Comparison of ENCODE assay signal across 21 mouse cellular contexts in the genomic region with DNA sequence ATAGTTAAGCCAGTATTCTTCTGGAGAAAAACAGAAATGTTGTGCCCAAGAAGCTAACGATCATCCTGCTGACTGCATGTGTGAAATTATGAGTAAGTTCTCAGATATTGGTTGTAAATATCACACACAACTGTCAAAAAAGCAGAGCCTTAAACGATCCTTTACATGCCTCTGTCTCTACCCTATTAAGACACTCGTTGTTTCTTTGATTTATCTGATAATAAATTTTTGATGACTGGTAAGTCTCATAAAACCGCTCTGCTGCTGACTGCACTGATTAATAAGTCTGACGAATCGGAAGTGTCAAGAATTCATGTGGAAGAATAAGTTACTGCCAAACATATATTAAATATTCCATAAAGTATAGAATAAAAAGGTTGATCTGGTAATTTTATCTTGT.
DNase-seq lines count a peak whose midpoint lies in the region; ATAC-seq lines count a peak whose summit lies in the region.
"Had no signal": no experiment of that assay in that cellular context is flagged by ENCODE, and none has a peak within 500 bp of the region (broad histone marks: within the 10 kb centered on the region; RNA-seq: fewer than 3 reads in every experiment).

No protein-coding gene starts in this region.

- 0 out of 2 replicates have a peak, but pooled peaks have one; percentile 23 for ATAC-seq in neural tube, embryonic 13.5 days (ENCODE audit: low read depth)
- peak; percentile 65; the same call in 1 of the 2 replicates for ATAC-seq in neural tube, embryonic 14.5 days (ENCODE audit: low read depth)
- ATAC-seq in neural tube, embryonic 15.5 days (ENCODE audit: low FRiP score): peak; percentile 61; the same call in 1 of the 2 replicates
- ATAC-seq in midbrain, embryonic 11.5 days (ENCODE audit: low FRiP score): no peak
- ATAC-seq: activated CD4-positive, CD25-positive, alpha-beta regulatory T cell, adult 4 months; CD4-positive, CD25-positive, alpha-beta regulatory T cell, adult 4 months; Patski had no signal

- H3K36me3 ChIP-seq in neural tube, embryonic 13.5 days: no peaks in the 10 kb centered on the region
- H3K36me3 ChIP-seq in neural tube, embryonic 14.5 days (ENCODE audit: control insufficient read depth, insufficient read depth, low read length): no peaks in the 10 kb centered on the region
- H3K36me3 ChIP-seq in neural tube, embryonic 15.5 days: no peaks in the 10 kb centered on the region
- no peaks in the 10 kb centered on the region for H3K36me3 ChIP-seq in midbrain, embryonic 11.5 days (ENCODE audit: control insufficient read depth, insufficient read depth, low read length)
- H3K36me3 ChIP-seq: G1E had no signal

- no peak for DNase-seq in neural tube, embryonic 10.5 days (ENCODE audit: extremely low spot score, low spot score)
- DNase-seq in midbrain, embryonic 11.5 days (ENCODE audit: low spot score, missing footprints): no peak
- no peak for DNase-seq in layer of hippocampus, adult 9-10 months (ENCODE audit: low spot score)
- DNase-seq: adrenal gland, adult 2 months; adrenal gland, adult 8-10 months; adrenal gland, postnatal 10 days; adrenal gland, postnatal 14 days; adrenal gland, postnatal 25 days; adrenal gland, postnatal 36 days; B cell, adult 2 months; cerebellum, adult 11 months; cerebellum, adult 11-12 months; cerebellum, adult 18-20 months had no signal

- no peak overlapping the region for H3K4me2 ChIP-seq in neural tube, embryonic 13.5 days
- no peak overlapping the region for H3K4me2 ChIP-seq in neural tube, embryonic 14.5 days (ENCODE audit: low read depth, low read length)
- H3K4me2 ChIP-seq in neural tube, embryonic 15.5 days: no peak overlapping the region
- H3K4me2 ChIP-seq in midbrain, embryonic 11.5 days: no peak overlapping the region

- H3K4me1 ChIP-seq in neural tube, embryonic 13.5 days (replicated peaks): no peaks in the 10 kb centered on the region
- no peaks in the 10 kb centered on the region for H3K4me1 ChIP-seq in neural tube, embryonic 14.5 days (ENCODE audit: control insufficient read depth, insufficient read depth, low read length)
- H3K4me1 ChIP-seq in neural tube, embryonic 15.5 days: no peaks in the 10 kb centered on the region
- H3K4me1 ChIP-seq in midbrain, embryonic 11.5 days (ENCODE audit: control insufficient read depth, insufficient read depth, low read length): no peaks in the 10 kb centered on the region

- 62% methylated on average over 6 of the region's 6 CpGs for WGBS in neural tube, embryonic 13.5 days
- 50% methylated on average over 6 of the region's 6 CpGs for whole genome bisulfite sequencing in neural tube, embryonic 14.5 days
- WGBS in neural tube, embryonic 15.5 days: 57% methylated on average over 6 of the region's 6 CpGs
- 93% methylated on average over 6 of the region's 6 CpGs for WGBS in midbrain, embryonic 11.5 days

- H3K27me3 ChIP-seq in neural tube, embryonic 13.5 days: no peaks in the 10 kb centered on the region
- H3K27me3 ChIP-seq in neural tube, embryonic 14.5 days (ENCODE audit: control insufficient read depth, insufficient read depth, low read length): no peaks in the 10 kb centered on the region
- H3K27me3 ChIP-seq in neural tube, embryonic 15.5 days (replicated peaks): no peaks in the 10 kb centered on the region
- H3K27me3 ChIP-seq in midbrain, embryonic 11.5 days (ENCODE audit: control insufficient read depth, insufficient read depth, low read length): no peaks in the 10 kb centered on the region
- H3K27me3 ChIP-seq: CH12.LX, Patski had no signal

- no peak overlapping the region for H3K27ac ChIP-seq in neural tube, embryonic 13.5 days (replicated peaks)
- H3K27ac ChIP-seq in neural tube, embryonic 14.5 days (ENCODE audit: low read depth, low read length): no peak overlapping the region
- no peak overlapping the region for H3K27ac ChIP-seq in neural tube, embryonic 15.5 days (replicated peaks)
- H3K27ac ChIP-seq in midbrain, embryonic 11.5 days (ENCODE audit: low read depth, low read length): no peak overlapping the region

- H3K9ac ChIP-seq in neural tube, embryonic 13.5 days: no peak overlapping the region
- H3K9ac ChIP-seq in neural tube, embryonic 14.5 days (replicated peaks; ENCODE audit: low read depth, low read length): no peak overlapping the region
- H3K9ac ChIP-seq in neural tube, embryonic 15.5 days (replicated peaks): no peak overlapping the region
- H3K9ac ChIP-seq in midbrain, embryonic 11.5 days (ENCODE audit: low read length): no peak overlapping the region

- no peaks in the 10 kb centered on the region for H3K9me3 ChIP-seq in neural tube, embryonic 13.5 days
- no peaks in the 10 kb centered on the region for H3K9me3 ChIP-seq in neural tube, embryonic 14.5 days (ENCODE audit: control insufficient read depth, low read length)
- no peaks in the 10 kb centered on the region for H3K9me3 ChIP-seq in neural tube, embryonic 15.5 days (replicated peaks)
- H3K9me3 ChIP-seq in midbrain, embryonic 11.5 days (ENCODE audit: control insufficient read depth, low read length): no peaks in the 10 kb centered on the region
- H3K9me3 ChIP-seq: G1E had no signal

- H3K4me3 ChIP-seq in neural tube, embryonic 13.5 days: no peak overlapping the region
- no peak overlapping the region for H3K4me3 ChIP-seq in neural tube, embryonic 14.5 days (ENCODE audit: low read depth, low read length)
- no peak overlapping the region for H3K4me3 ChIP-seq in neural tube, embryonic 15.5 days (replicated peaks)
- no peak overlapping the region for H3K4me3 ChIP-seq in midbrain, embryonic 11.5 days (ENCODE audit: low read depth, low read length)
